Mouse (Mus musculus) adrenal gland, adult (tissue): ENCODE measurements around the gene Mybbp1a.

Source experiments
- DNase-seq, 2 experiments: peaks; one replicate each; pipeline ENCODE4 v3.0.0; 2022 to 2023; ENCODE audit warnings: low spot score in 1 of 2; ENCODE audit not compliant: inconsistent age in 2 of 2

The Mybbp1a gene

DNA sequence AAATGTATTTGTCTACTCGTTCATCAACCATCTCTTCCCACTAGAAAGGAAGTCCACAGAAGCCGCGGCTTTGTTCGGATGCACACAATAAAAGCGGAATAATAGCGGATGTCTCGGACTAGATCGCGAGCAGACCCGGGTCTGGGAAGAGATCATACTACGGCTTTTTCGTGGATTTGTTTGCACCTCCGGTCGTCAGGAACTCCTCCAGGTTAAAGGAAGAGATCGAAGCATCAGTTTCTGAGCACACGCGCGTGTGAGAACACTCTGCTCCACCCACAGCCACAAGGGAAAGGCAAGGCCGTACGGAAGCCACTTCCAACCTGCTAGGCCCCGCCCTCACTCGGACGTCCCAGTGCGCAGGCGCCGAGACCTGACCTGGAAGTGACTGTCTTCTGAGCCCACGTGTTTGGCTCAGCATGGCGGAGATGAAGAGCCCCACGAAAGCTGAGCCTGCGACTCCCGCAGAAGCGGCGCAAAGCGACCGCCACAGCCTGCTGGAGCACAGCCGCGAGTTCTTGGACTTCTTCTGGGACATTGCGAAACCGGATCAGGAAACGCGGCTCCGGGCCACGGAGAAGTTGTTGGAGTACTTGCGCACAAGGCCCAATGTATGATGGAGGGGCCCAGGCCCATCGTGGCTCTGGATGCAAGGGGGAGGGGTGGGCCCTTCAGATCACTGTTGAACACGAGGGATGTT, at the start of gene Mybbp1a:
TSS of gene Mybbp1a (plus strand) at position 391 of the 700 bp plus-strand sequence.
- DNase-seq = peak; percentile 98 to 99

DNA sequence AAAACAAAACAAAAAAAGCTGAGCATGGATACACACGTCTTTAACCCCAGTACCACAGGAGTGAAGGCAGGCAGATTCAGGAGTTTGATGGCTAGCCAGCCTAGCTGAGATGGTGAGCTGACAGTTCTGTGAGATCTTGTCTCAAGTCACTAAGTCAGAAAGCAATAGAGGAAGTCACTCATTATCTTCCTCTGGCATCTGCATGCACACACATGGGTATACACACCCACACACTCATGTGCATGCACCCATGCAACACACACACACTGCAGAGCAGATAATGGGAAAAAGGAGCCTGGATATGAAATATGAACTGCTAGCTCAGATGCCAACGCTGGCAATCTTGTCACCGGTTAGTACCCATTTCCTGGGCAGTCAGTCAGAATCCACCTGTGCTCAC, 47.9 kb upstream of the Mybbp1a start:
- no peak for DNase-seq

DNA sequence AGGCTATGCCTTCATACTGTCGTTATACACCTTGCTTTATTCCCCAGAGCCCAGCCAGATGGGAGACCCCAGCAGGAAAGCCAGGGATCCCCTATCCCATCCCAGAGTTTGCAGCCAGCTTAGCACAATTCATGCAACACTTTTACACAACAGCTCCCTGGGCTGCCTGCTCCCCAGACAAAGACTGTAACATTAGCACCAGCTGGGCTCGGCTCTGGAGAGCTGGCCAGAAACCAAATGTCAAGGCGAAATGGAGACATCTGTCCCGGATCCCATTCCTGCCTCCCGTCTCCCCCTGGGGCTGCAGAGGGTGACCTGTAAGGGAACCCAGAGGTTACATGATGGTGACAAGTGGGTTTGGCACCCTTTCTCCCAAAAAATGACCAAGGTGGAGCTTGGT, 47.5 kb upstream of the Mybbp1a start:
- peak; percentile 72 to 88 for DNase-seq

DNA sequence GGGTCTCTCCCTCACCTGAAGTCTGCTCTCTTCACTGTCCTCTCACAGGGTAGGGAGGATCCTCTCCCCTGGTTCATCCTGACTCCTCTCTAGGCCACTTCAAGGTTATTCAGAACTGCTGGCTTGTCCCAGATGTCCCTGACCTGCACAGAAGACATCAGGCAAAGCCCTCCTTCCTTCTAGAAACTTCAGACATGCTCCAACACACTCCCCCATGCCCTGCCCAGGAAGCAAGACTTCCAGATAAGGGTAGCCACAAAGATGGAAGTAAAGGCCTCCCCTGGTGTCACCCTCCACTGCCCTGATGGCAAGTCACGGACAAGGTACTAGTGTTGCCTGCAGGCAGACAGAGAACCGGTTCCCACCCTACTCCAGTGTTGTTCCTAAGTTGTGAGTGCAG, 46.5 kb upstream of the Mybbp1a start:
- DNase-seq = no peak

DNA sequence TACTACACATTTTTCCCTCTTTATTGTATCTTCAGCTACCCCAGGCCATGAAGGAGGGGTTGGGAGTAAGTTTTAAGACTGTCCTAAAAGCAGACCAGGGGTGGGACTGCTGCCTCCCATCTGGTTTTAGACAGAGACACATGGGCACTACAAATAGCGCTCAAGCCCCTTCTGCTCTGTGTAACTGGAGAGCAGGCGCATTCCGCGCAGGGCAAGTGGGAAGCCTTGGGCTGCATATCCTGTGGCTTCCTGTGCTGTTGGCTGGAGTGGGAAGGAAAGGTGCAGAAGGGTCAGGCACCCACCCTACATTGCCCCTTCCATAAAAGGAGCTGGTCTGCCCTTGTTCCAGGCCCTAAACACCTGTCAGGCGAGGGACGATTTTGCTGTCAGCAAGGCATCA, 45.5 kb upstream of the Mybbp1a start:
- DNase-seq = no peak

DNA sequence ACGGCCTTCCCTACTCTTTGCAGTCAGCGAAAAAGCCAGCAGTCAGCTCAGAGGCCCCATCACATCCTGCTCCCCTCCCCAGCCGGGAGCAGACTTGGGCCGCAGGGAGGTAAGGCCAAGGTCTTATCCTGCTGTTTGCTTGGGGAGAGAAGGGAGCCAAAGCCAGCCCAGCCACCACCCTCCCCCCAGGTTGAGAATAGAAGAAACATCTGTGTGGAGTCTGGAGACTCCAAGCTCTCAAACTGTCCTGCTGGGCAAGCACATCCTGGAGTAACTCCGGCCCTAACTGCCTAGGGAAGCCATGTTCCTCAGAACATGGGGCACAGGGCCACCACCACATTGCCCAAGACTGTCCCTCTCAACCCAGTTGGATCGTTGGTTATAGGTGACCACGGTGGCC, 44.5 kb upstream of the Mybbp1a start:
- DNase-seq = peak; percentile 31 to 76

DNA sequence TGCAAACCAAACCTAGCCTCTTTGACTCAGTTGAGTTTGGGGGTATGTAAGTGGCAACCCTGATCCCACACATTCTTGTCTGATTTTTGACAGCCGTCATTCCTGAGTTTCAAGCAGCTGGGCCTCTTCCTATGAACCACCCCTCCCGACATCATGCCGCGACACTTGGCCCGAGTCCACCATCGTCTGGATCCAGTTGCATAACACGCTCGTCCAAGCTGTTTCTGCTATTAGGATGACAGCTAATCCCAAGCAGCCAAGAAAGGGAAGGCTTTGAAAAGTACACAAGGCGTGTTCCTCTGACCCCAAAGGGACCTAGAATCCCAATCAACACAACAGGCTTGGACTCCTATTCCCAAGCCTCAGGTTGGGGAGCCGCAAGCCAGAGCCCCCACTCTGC, 44.1 kb upstream of the Mybbp1a start:
- peak in 1 of 2 experiments; percentile 40 for DNase-seq

DNA sequence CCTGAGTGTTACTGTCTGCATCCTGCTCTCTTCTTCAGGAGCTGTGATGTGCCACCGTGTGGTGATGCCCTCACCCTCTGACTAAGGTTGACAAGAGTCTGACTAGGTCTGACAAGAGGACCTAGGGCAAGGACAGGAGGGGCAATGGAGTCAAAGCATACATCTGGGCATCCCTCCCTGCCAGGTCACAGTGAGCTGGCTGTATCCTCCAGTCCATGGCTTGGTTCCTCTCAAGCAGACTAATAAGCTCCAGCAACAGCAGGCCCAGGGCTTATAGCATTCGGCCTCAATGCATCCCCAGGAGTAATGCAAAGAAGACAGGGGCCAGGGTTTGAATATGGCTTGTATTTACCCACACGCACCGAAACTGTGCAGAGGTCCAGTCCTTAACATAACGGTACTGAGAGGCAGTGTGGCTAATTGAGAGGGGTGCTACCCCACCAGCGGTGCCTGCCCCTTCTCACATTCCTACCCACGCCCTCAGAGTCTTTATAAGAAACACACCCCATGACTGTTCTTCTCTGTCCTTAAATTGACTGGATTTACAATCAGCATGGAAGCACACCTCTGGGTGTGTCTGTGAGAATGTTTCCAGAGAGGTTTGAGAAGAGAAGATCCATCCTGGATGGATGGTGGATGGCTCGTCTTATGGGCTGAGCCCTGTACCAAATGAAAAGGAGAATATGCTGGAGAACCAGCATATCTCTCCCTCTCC, 43.2 kb upstream of the Mybbp1a start:
- DNase-seq = no peak

DNA sequence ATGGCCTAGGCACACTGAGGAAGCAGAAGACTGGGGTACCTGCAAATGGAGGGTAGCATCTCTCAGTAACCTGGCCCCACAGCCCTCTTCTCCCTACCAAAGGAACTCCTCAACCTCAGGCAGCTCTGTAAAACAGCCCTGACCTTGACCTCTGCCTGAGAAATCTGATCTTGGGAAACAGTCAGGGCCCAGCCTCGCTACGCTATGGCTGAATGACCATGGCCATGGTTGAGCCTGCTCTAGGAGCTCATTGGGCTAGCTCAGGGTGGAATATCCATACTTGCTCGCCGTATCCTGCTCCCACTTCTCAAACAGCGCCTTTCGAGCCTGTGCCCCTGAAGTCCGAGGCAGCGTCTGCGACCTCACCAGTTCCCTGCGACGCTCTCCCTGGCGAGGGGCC, 40.1 kb upstream of the Mybbp1a start:
- DNase-seq = no peak

DNA sequence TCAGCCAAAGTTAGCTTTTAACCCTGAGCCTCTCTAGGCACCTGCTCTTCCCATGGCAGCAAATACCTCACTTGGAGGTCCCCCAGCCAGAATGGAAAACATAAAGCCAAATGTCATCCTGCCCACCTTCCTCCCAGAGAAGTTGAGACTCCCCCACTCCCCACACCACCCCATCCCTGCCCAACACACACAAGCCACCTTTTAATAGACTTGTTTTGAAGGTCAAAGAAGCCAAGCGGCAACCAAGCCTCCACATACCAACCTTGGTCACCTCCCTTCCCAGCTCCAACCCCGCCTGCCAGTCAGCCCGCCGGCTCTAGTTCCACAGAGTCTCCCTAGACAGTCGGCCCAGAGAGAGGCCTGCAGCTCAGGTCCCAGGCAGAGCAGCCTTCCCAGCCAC, 39.1 kb upstream of the Mybbp1a start:
- DNase-seq = no peak

DNA sequence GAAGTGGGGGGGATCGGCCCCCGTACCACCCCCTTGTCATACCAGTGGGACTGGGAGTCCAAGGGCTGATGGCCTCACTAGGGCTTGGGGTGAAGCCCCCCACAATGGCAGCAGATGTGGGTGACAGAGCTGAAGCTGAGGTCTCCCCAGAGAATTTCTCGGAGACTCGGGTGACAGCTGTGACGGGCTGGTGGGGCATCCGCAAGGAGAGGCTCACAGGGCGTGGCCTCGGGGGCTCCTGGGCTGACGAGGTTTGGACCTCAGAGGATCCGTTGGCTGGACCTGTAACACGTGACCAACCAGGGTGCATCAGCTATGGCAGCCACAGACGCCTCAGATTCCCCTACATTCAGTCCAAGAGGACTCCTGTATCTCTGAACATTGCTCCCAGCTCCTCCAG, 38.2 kb upstream of the Mybbp1a start:
- no peak for DNase-seq

DNA sequence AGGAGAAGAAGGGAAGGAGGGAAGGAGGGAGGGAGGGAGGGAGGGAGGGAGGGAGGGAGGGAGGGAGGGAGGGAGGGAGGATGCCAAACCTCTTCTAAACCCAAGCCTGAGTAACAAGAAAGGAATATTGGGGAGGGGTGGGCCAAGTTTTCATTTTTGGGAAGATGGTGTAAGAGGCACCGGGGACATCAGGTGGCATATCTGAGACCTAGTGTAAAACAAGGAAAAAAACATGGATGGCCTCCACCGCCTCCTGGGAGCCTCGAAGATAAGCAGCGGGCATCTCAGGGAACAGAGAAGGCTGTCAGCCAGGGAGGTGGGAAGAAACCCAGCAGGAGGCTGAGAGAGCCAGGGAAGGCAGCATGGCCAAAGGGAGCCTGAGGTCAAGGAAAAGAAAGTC, 35.6 kb upstream of the Mybbp1a start:
- DNase-seq = no peak

DNA sequence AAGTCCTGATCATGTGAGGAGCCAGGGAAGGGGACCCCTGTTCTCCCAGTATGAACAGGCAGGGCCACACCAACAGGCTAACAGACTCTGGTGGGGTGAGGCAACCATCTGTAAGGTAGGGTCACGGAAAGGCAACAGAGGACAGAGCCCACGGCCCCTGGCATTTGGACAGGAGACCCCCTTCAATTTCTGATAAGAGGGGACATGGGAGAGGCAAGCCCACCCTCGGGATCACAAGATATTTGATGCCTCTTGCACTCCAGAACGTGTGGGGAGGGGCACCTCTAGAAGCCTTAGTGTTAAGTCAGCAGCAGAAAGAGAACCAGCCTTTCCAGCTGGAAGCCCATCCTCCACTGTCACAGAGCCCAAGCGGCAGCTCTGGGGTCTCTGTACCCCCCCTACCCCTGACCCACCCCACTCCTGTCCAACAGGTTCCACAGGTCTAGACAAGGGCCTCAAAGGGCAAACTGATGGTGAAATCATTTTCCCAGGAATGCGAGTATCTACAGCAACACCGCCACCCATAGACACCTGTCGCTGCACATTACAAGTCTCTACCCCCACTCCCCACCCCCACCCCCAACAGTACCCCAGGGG, 35.0 kb upstream of the Mybbp1a start:
- DNase-seq = no peak

DNA sequence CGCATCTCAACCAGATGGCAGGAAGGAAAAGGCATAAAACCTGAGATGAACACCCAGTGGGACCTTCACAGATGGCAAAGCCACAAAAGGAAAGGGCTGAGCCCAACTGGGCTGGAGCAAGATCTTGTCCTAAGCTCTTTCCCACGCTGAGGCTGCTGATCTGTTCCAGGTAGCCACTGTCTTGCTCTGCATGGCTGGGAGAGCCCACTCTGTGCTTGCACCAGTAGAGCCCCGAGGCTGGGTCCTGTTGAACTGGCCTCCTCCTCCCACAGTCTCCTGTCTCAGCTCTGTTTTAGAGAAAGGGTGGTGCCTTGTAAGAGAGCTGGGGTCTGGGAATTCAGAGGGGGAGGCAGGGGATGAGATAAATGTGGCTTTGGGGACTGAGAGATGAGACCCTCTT, 34.1 kb upstream of the Mybbp1a start:
- no peak for DNase-seq

DNA sequence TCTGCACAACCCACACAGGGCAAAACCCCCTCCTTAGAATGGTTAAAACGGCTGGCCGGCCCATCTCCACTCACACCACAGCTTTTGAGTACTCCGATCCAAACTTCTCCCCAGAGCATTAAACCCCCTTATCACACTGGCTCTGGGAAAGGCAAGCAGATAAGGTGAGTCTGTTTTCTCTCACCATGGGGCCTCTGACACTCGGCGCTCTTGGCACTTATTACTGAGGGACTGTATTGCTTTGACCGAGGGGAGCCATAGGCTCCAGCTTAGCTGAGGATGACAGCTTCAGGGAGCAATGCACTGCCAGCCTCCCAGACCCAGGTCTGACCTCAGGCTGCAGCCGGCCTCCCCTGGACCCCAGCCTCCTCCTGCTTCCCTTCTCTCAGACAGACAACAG, 33.6 kb upstream of the Mybbp1a start:
- DNase-seq = no peak

DNA sequence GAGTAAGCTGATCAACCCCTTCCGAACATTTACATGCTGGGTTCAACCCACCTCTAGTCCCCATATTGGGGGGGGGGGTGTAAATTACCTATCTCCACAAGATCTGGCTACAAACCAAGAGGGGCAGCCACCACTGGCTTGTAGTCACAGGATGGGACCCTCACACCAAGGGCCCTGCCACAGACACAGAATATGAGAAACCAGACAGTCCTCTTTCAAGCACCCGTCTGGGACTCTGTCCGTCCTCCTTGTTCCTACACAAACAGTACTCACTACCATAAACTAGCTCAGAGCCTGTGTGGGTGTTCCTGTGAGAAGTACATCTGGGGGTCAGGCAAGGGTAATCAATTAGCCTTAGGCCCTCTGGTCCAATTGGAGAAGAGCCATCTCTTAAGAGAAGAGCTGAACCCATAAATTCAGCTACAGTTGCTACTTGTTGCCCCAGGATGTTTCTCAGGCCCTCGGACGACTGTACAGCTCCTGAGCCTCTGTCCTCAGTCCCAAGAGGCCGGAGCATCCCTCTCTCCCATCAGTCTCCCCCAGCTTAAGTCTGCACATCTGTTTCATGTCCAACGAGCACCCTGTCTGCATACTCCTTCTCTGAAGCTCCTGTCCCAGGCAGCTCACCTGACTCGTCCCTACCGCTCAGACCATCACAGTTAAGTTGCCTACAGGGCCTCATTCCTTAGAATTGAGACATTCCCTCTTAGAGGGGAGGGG, 32.5 kb upstream of the Mybbp1a start:
- no peak for DNase-seq

DNA sequence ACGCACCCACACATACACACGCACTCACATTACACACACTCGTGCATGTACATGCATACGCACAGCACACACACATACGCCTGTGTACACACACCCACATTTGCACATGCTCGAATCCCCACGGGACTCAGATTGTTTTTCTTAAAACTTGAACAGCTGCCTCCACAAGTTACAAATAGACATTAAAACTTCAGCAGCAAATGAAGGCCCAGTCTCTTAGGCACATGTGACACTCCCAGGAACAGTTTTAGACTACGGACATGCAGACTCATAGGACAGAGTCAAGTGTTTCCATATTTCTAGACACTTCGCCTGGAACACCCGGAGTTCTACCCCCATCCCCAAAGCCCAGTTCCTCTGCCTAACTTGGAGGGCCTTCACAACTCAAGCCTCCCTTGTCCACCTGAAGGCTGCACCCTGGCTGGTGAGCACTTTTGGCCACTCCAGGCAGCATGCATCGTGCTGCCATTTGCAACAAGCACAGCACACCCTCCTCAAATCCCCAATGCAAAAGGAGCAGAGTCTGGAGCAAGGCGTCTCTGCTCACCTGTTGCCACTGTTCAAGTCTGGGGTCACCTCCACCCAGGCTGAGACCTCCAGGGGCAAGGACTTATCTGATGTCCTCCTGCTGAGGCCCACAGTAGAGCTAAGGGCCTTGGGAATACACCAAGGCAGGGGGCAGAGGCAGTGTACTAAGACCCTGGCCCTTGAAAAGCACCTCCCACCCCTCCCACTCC, 31.3 kb upstream of the Mybbp1a start:
- no peak for DNase-seq

DNA sequence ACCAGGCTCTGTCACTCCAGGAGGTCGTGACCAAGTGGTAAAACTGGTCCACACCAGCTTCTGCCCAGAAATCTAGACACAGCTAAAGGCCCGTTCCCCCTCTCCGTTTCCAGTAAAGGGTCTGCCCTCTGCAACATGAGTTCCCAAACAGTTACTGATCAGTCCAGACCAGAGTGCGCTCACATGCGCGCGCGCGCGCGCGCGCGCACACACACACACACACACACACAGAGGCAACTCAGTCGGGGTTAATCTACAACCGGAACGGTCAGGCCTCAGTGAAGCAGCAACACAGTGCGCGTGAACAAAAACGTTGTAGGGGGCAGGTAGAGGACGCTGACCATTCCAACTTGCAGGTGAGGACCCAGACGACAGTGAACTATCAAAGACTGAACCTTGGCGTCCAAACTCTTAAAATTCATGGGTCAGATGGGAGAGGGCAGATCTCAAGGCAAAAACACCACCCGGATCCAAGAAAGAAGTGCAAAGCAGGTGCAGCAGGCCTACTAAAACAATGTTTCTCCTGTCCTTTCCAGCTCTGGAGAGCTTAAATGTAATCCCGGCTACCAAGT, 30.5 kb upstream of the Mybbp1a start:
- no peak for DNase-seq

DNA sequence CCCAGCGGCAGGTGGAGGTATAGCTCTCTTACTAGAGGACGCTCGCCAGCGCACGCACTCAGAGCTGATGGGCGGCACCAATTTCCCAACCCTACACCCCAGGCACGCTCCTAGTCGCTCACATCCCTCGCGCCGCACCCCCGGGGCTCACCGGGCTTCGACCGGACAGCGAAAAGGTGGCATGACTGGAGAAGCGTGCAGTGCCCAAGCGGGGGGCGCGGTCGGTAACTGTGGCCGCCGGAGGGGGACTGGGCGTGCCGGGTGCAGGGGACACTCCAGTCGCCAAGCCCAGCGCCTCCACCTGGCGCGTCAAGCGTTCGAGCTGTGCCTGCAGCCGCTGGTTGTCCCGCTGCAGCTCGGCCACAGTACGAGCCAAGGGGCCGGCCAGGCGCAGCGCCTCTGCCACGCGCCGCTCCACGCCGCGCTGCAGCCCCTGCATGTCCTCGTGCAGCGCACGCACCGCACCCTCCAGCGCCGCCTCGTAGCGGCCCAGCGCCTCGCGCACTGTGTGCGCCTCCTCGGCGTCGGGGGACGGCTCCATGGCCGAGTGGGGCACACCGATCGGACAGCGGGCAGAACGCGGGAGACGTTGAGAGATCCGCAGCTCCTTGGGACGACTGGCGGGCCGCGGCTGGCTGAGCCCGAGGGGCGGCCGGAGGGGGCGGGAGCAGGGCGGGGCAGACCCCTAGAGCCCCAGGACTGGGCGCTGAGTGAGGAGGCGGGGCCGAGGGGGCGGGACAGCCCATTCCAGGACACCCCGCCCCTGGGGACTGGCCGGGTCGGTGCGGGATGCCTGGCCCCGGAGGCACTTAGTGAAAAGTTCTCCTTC, 29.8 kb upstream of the Mybbp1a start, which contains the start of gene Smtnl2:
TSS of gene Smtnl2 (minus strand) at position 621 of the 829 bp plus-strand sequence.
- peak; percentile 87 to 95 for DNase-seq

DNA sequence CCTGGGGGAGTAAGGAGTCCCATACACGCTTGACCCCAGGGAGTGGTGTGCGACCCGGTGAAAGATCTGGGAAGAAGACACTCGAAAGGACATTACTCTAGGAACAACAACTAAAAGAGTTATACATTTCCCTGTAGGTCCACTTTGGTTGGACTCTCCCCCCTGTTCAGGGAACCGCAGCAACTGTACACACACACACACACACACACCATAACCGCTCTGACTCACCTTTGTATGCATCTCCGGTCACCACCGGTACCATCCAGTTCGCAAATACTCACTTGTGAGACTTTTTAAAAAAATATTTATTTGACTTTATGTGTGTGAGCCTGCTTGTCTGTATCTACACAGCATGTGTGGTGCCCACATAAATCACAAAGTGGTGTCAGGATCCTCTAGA, 29.2 kb upstream of the Mybbp1a start:
- no peak for DNase-seq
